9 mouse cellular contexts compared by ENCODE assay signal in genomic region chr1:39536701-39537100, GRCm38 (mm10). TPM values are rescaled to one million over a fixed set of nuclear protein-coding genes. Genes with fewer than 3 reads are reported as not detected.
A peak's percentile ranks its signal among the peaks of the same experiment; 100 is the strongest.
DNase-seq lines count a peak whose midpoint lies in the region; ATAC-seq and TF ChIP-seq lines count a peak whose summit lies in the region.
"Had no signal": no experiment of that assay in that cellular context is flagged by ENCODE, and none has a peak within 500 bp of the region (broad histone marks: within the 10 kb centered on the region; RNA-seq: fewer than 3 reads in every experiment).

No protein-coding gene starts in this region.

- peaks cover 3% of the 10 kb centered on the region; the same call in 1 of the 2 replicates for H3K4me1 ChIP-seq in kidney, adult 2 months (ENCODE audit: control insufficient read depth, insufficient read depth, low read length)
- H3K4me1 ChIP-seq in bone marrow, adult 2 months (ENCODE audit: control insufficient read depth, insufficient read depth, low read length), result no peaks in the 10 kb centered on the region; the same call in 1 of the 2 replicates
- peaks cover 21% of the 10 kb centered on the region for H3K4me1 ChIP-seq in hindbrain, embryonic 13.5 days (replicated peaks)
- H3K4me1 ChIP-seq in midbrain, embryonic 13.5 days (replicated peaks), result peaks cover 24% of the 10 kb centered on the region

- H3K36me3 ChIP-seq in kidney, adult 2 months (ENCODE audit: control insufficient read depth, insufficient read depth, low read length), result peaks cover 11% of the 10 kb centered on the region
- peaks cover 33% of the 10 kb centered on the region for H3K36me3 ChIP-seq in hindbrain, embryonic 13.5 days
- peaks cover 35% of the 10 kb centered on the region for H3K36me3 ChIP-seq in midbrain, embryonic 13.5 days

- no peak for TF ChIP-seq POLR2A in kidney, adult 2 months (IDR thresholded peaks at IDR 0.05; ENCODE audit: low read depth, low read length)
- no peak for TF ChIP-seq POLR2A in bone marrow, adult 2 months (IDR thresholded peaks at IDR 0.05; ENCODE audit: borderline replicate concordance, control insufficient read depth, low read depth, low read length)

- H3K4me2 ChIP-seq in hindbrain, embryonic 13.5 days, result peak overlapping the region; percentile 86
- peak overlapping the region; percentile 75 for H3K4me2 ChIP-seq in midbrain, embryonic 13.5 days (replicated peaks)

- H3K27me3 ChIP-seq in kidney, adult 2 months (replicated peaks; ENCODE audit: control insufficient read depth, insufficient read depth, low read length), result no peaks in the 10 kb centered on the region
- H3K27me3 ChIP-seq in hindbrain, embryonic 13.5 days, result 0 out of 2 replicates have a peak, but pooled peaks cover 4% of the 10 kb centered on the region
- H3K27me3 ChIP-seq in midbrain, embryonic 13.5 days, result no peaks in the 10 kb centered on the region

- WGBS in kidney, adult 2 months, result 21% methylated on average over 7 of the region's 7 CpGs
- WGBS in bone marrow, adult 2 months, result 35% methylated on average over 7 of the region's 7 CpGs
- WGBS in hindbrain, embryonic 13.5 days, result 42% methylated on average over 7 of the region's 7 CpGs
- 38% methylated on average over 7 of the region's 7 CpGs for WGBS in midbrain, embryonic 13.5 days

- peak overlapping the region; percentile 96 for H3K9ac ChIP-seq in hindbrain, embryonic 13.5 days
- H3K9ac ChIP-seq in midbrain, embryonic 13.5 days (replicated peaks), result peak overlapping the region; percentile 88

- DNase-seq in kidney, adult 2 months, result peak; percentile 50
- DNase-seq in kidney, adult 18-20 months, result no peak
- no peak for DNase-seq in ovary, postnatal 14 days (ENCODE audit: low spot score)
- no peak for DNase-seq in embryo, embryonic 11 days
- DNase-seq: right cerebral cortex, postnatal 14 days had no signal

- TF ChIP-seq CTCF in kidney, adult 2 months (conservative IDR thresholded peaks at IDR 0.05; ENCODE audit: insufficient read depth, insufficient read length, low read depth, low read length), result no peak
- TF ChIP-seq CTCF in bone marrow, adult 2 months (IDR thresholded peaks at IDR 0.05; ENCODE audit: control insufficient read depth, insufficient read depth, low read length), result no peak

- H3K4me3 ChIP-seq in kidney, adult 2 months (ENCODE audit: insufficient read depth, low read depth, low read length), result peak overlapping the region; percentile 92; the same call in 1 of the 2 replicates
- peak overlapping the region; percentile 4 for H3K4me3 ChIP-seq in bone marrow, adult 2 months (replicated peaks; ENCODE audit: control insufficient read depth, low read depth, low read length)
- H3K4me3 ChIP-seq in hindbrain, embryonic 13.5 days, result peak overlapping the region; percentile 95
- peak overlapping the region; percentile 83 for H3K4me3 ChIP-seq in midbrain, embryonic 13.5 days (replicated peaks)

- ATAC-seq in hindbrain, embryonic 13.5 days (ENCODE audit: low FRiP score), result no peak
- ATAC-seq in midbrain, embryonic 13.5 days, result no peak
- no peak for ATAC-seq in megakaryocyte-erythroid progenitor cell, adult 5-6 weeks (replicated peaks; ENCODE audit: low FRiP score, low TSS enrichment, poor library complexity, severe bottlenecking)

- no peak overlapping the region; the same call in 1 of the 2 replicates for H3K27ac ChIP-seq in kidney, adult 2 months (ENCODE audit: insufficient read depth, low read depth, low read length)
- no peak overlapping the region for H3K27ac ChIP-seq in bone marrow, adult 2 months (ENCODE audit: control insufficient read depth, insufficient read depth, low read depth, low read length, poor library complexity)
- no peak overlapping the region for H3K27ac ChIP-seq in hindbrain, embryonic 13.5 days
- no peak overlapping the region for H3K27ac ChIP-seq in midbrain, embryonic 13.5 days

- peaks cover 6% of the 10 kb centered on the region; the same call in 1 of the 2 replicates for H3K9me3 ChIP-seq in hindbrain, embryonic 13.5 days
- H3K9me3 ChIP-seq in midbrain, embryonic 13.5 days, result no peaks in the 10 kb centered on the region

RNA-seq across cellular contexts. Expression of gene Cnot11, which starts 1.9 kb away (rescaled TPM):
- 18.2 and 20.8 TPM in 2 replicates for polyA plus RNA-seq in kidney, adult 2 months (2012; rRNA removed)
- 17.5 and 18.8 TPM in 2 replicates for polyA plus RNA-seq in bone marrow, adult 2 months (2011; ENCODE audit: insufficient read depth, insufficient read length, low replicate concordance, missing spikeins)
- polyA plus RNA-seq in hindbrain, embryonic 13.5 days (2015; fragmentation: Nextera tagmentation; extraction: Ambion mirVana), result 13.8 and 15.7 TPM in 2 replicates
- polyA plus RNA-seq in midbrain, embryonic 13.5 days (2015; fragmentation: Nextera tagmentation; extraction: Ambion mirVana), result 13.4 and 16.4 TPM in 2 replicates
- total RNA-seq in megakaryocyte-erythroid progenitor cell, adult 5-6 weeks (2014; fragmentation: Nextera tagmentation), result 25.9 and 27.2 TPM in 2 replicates
- total RNA-seq in megakaryocyte-erythroid progenitor cell, adult 5-6 weeks (2017), result 25.1 and 28.9 TPM in 2 replicates

RNA-seq across cellular contexts. Expression of gene Rnf149, which starts 40.5 kb away (rescaled TPM):
- polyA plus RNA-seq in kidney, adult 2 months (2012; rRNA removed), result 30.3 and 33.7 TPM in 2 replicates
- polyA plus RNA-seq in bone marrow, adult 2 months (2011; ENCODE audit: insufficient read depth, insufficient read length, low replicate concordance, missing spikeins), result 4.9 and 12.8 TPM in 2 replicates
- polyA plus RNA-seq in hindbrain, embryonic 13.5 days (2015; fragmentation: Nextera tagmentation; extraction: Ambion mirVana), result 27.7 and 28.5 TPM in 2 replicates
- 22.8 and 23.1 TPM in 2 replicates for polyA plus RNA-seq in midbrain, embryonic 13.5 days (2015; fragmentation: Nextera tagmentation; extraction: Ambion mirVana)
- total RNA-seq in megakaryocyte-erythroid progenitor cell, adult 5-6 weeks (2014; fragmentation: Nextera tagmentation), result 16.0 and 19.3 TPM in 2 replicates
- total RNA-seq in megakaryocyte-erythroid progenitor cell, adult 5-6 weeks (2017), result 20.9 and 28.0 TPM in 2 replicates

RNA-seq across cellular contexts. Expression of gene Tbc1d8, which starts 58.1 kb away (rescaled TPM):
- 5.1 and 5.2 TPM in 2 replicates for polyA plus RNA-seq in kidney, adult 2 months (2012; rRNA removed)
- polyA plus RNA-seq in bone marrow, adult 2 months (2011; ENCODE audit: insufficient read depth, insufficient read length, low replicate concordance, missing spikeins), result 31.6 and 151 TPM in 2 replicates
- polyA plus RNA-seq in hindbrain, embryonic 13.5 days (2015; fragmentation: Nextera tagmentation; extraction: Ambion mirVana), result 8.2 and 8.5 TPM in 2 replicates
- 7.2 and 7.8 TPM in 2 replicates for polyA plus RNA-seq in midbrain, embryonic 13.5 days (2015; fragmentation: Nextera tagmentation; extraction: Ambion mirVana)
- total RNA-seq in megakaryocyte-erythroid progenitor cell, adult 5-6 weeks (2014; fragmentation: Nextera tagmentation), result 14.1 and 25.6 TPM in 2 replicates
- 4.9 and 13.1 TPM in 2 replicates for total RNA-seq in megakaryocyte-erythroid progenitor cell, adult 5-6 weeks (2017)

Comparison
In these comparisons a context has a peak if more than half of its experiments do, and no peak if none do; other contexts are left out.
1. H3K4me3 ChIP-seq: peak in every context shown above with its lines; median percentile 95 in hindbrain, embryonic 13.5 days; 92 in kidney, adult 2 months; 83 in midbrain, embryonic 13.5 days; 4 in bone marrow, adult 2 months.